Mouse (Mus musculus): Measurements from ENCODE around the gene Itga8.

Gene Itga8

GRCm38 (mm10) chr2:12187646-12188045 lies 114.1 kb downstream of the Itga8 start:
- no peak for DNase-seq

DNA sequence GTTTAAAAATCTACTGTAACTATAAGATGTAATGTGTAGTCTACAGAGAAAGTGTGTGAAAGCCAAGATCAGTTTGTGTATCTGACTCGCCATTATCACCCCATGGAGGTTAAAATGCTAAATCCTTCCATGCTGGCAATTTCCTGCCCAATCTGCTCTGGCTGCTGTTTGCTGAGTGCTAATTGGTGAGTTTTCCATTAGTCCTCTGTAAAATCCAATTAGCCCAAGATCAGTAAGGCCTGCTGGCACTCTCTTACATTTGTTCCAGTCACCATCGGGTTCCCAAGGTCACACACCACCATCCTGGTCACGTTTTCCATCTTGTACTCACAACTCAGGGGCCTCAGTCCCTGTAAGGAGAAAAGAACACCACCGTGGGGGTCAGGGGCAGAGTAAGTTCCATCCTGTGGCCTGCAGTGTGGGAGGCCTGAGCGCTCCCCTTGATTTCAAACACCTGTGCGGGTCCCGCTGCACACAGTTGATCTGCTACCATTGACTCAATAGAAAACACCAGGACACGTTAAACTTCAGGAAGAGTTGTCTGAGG lies 119.2 kb downstream of the Itga8 start:
- DNase-seq, result no peak

GRCm38 (mm10) chr2:12180635-12181034 lies 121.1 kb downstream of the Itga8 start:
- no peak for DNase-seq

DNA sequence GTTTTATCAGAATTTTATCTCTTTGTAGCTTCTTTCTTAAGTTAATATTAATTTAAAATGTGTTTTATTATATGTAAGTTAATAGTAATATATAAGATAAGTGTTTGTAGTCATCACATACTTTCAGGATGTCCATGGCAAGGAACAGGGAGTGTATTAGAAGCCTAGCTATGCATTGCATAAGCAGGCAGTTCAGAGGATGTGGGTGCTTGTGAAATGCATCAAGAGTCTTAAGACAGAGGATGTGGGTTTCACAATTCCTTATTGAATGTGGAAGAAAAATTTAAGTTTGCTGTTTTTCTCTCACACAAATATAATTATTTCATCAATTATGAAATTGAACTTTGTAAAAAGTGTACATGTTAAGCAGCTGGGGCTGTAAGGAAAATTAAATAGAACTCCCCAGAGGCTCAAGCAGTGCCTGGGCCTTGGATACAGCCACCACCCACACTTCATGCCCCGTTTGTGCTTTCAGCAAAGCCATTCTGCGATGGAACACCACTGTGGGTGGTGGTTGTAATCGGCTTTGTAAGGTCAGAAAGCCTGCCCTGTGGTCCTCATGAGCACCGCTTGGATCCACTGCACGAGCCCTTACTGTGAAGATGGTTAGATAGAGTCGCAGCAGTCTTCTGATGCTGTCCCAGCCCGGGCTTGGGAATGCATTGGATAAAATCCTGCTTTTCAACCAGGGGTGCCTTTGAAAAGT lies 126.8 kb downstream of the Itga8 start:
- DNase-seq, result no peak

DNA sequence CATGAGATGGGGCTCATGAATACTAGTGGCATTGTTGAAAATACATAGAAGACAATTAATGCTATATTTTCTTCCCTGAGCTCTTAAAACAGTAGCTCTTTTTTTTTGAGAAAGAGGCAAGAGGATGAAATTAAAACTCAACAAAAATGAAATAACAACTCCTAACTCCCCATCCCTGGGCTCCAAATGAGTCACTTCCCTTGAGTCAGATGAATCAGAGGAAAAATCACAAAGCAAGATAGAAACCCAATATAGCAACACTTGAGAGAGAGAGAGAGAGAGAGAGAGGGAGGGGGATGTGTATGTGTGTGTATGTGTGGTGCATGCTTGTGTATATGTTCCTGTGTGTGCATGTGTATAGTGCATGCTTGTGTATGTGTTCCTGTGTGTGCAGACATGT lies 131.5 kb downstream of the Itga8 start:
- no peak for DNase-seq

GRCm38 (mm10) chr2:12160486-12160885 lies 141.2 kb downstream of the Itga8 start:
- peak; percentile 28 for DNase-seq

- no peak for DNase-seq
These were observed 144.7 kb downstream of the Itga8 start for GRCm38 (mm10) chr2:12157001-12157400.

DNA sequence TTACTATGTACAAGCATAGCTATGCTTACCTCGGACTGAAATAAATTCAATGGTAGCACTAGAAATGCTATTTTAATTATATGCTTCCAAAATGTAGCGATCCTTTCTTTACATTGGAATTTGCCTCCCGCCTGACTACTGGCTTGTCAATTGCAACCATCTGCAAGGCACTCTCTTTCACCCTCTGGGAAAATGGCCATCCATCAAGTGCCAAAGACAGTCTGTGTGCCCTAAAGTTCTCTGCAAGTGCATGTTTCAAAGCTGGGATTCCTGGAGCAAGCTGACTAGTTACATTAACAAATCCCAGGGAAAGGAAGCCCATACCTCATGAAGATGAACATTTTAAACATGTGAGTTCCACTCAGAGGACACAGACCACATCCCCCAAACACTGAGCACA lies 145.3 kb downstream of the Itga8 start:
- DNase-seq, result no peak

GRCm38 (mm10) chr2:12154676-12155075 lies 147.0 kb downstream of the Itga8 start:
- peak; percentile 36 for DNase-seq

- DNase-seq, result no peak
These were observed 148.2 kb downstream of the Itga8 start for GRCm38 (mm10) chr2:12153551-12153950.

DNA sequence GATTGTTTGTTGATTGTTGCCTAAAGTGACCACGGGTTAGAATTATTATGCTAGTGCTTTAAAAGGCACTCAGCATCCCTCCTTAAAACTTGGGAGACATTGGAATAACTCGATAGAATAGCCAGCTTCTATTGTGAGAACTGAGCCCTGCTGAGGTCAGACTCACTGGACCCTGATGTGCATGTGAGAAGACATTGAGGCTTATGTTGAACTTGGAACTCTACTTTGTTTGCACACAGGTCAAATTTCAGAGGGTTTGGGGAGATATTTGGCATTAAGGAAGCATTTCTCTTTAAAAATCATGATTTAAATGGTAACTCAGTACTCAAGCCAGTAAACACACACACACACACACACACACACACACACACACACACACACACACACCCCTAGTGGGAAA lies 153.8 kb downstream of the Itga8 start:
- DNase-seq, result no peak

- DNase-seq, result no peak
These were observed 155.1 kb downstream of the Itga8 start for GRCm38 (mm10) chr2:12146612-12147011.

GRCm38 (mm10) chr2:12138765-12139368 lies 162.9 kb downstream of the Itga8 start:
- no peak for DNase-seq

DNA sequence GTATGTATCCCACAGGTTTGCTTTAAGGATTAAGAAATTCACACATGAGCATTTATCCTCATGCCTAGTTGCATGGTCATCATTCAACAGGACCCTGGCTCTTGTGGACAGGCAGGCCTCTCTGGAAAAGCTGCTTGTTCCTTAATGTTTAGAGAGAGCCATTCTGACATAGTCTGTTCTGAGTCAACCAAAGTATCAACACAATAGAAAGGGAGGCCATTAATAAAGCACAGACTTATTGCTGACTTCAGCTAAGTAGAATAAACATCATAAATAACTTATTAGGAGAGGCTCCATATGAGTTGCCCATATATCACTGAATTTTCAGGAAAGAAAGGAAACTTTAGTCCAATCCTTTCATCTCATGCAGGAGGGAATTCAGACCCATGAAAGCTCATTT lies 175.1 kb downstream of the Itga8 start:
- no peak for DNase-seq

DNA sequence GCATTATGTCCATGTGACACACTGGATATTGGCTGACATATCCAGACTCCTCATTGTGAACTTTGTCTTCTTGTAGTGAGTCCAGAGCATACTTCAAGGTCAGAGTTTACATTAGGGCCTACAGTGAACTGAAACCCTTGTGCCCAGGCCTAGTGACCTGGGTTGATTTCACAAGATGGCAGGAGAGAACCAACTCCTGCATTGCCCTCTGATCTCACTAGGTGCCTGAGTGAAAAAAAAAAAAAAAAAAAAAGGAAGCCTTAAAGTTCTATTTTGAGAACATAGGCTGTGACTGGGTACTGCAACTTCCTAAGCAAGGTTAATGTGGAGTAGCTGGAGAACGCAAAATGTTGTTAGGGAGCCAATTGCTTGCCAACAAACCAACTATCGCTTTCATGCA lies 186.2 kb downstream of the Itga8 start:
- DNase-seq, result no peak

- no peak for DNase-seq
These were observed 192.4 kb downstream of the Itga8 start for GRCm38 (mm10) chr2:12109306-12109705.

- no peak for DNase-seq
These were observed 193.4 kb downstream of the Itga8 start for GRCm38 (mm10) chr2:12108306-12108705.

DNA sequence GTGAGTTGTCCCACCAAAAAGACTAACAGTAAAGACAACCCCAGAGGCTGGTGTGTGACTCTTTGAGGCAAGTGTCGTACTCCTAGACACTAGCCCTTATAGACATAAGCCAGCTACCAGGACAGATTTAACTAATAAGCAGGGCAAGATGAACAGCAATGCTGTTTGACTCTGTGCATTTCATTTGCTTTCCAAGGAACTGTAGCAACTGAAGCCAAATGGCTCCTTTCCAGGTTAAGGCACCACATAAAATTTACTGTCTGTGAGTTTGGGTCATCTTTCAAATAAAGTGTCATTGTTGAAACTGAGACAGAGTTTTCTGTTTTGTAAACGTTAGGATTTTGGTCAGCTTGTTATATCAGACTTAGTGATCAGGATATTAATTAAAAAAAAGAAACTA lies 194.5 kb downstream of the Itga8 start:
- DNase-seq, result no peak

DNA sequence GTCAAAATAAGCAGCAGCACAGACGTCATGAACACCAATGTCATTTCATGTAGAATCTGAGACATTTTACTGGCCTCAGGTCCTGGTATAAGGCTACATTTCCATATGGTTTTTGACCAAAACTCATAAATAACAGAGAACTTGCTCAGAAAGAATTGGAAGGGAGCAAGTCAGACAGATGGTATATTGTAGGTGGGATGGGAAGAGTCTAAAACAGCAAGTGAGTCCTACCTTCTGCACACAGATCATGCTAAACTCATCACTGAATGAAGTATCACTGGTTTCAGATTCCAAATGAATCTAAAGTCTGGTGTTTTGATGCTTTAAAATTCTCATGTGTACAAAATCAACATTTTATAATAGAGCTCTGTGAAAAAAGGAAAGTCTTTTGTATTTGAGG lies 198.5 kb downstream of the Itga8 start:
- DNase-seq, result no peak

DNA sequence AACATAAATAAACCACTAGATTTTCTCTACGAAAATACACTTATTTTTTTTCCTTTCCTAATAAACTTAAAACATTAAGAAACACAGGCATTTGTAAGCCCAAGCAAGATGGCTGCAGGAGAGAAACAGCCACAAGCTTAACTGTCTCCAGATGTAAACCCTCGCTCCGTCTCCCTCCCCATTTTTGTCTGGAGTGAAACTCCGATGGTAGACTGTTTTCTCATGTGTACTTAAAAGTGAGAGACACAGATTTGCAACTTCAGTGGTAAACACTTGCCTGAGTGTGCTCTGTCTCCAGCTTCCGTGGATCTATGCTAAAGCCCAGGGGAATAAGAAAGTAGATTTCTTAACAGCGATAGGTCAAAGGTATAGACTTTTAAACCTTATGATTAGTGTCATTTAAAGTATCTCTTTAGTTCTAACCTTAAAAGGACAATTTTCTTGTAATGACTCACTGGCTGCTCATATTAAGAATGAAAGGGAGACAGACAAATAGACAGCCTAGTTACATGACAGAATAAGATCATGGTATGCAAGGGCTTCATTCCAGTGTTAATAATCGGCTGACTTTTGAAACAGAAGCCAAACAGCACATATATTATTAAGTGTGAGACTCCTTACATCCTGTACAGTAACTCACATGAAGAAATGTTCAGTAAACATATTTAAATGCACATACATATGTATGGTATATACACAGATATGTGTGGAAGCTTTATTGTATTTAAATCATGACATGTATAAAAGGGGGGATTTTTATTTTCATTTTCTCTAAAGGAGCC lies 209.3 kb downstream of the Itga8 start:
- no peak for DNase-seq

DNA sequence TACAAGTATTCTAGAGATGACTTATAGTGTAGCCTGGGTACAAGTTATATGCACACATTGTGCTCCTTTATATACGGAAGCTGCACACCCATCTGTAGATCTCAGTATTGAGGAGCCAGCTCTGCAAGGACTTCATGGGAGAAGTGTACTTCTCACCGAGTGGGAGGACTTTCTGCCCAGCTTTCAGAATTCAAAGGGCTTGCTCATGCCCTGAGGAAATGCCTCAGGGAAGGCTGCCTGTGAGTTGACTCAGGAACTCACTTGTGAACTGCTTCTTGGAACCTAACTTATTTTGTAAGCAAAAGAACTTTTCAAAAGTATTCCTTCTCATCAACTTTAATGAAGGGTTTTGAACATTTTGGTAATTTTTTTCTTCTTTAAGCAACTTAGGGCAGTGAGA lies 210.7 kb downstream of the Itga8 start:
- no peak for DNase-seq

- DNase-seq, result no peak
These were observed 216.2 kb downstream of the Itga8 start for GRCm38 (mm10) chr2:12085492-12085891.

DNA sequence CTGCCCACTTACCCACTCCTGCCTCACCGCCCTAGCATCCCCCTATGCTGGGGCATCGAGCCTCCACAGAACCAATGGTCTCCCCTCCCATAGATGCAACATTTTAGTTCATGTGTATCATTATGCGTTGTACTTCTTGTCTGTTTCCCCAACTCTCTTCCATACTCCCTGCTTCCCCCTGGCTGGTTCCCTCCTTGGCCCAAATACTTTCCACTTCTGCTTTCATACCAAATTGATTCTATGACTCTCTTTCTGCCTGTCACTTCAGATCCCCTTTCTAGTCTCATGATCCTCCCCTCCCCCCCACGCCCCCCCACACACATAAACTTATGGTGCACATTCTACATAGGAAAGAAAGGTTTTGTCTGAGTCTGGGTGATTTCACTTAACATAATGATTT lies 217.4 kb downstream of the Itga8 start:
- no peak for DNase-seq

All from layer of hippocampus, adult 9-11 months (tissue).